Mouse (Mus musculus) intestine, postnatal 0 days (tissue): Measurements from ENCODE around the gene Epha4. TPM values are rescaled to one million over a fixed set of nuclear protein-coding genes. Genes with fewer than 3 reads are reported as not detected.

Experiments
- ATAC-seq: fragments of 200-750 bp; cut with Nextera tagmentation; 2 replicates; pipeline ENCODE4 v1.8.0; 2017; ENCODE audit warnings: mild to moderate bottlenecking, moderate TSS enrichment, moderate library complexity
- H3K27ac ChIP-seq: fragments of 300-500 bp; sonication (generic); 2 replicates; pipeline ENCODE4 v1.5.1; 2014; ENCODE audit warnings: mild to moderate bottlenecking, low read depth, low read length, moderate library complexity
- H3K27me3 ChIP-seq: fragments of 300-500 bp; sonication (generic); replicated peaks from 2 replicates; pipeline ENCODE4 v1.6.1; 2014; ENCODE audit warnings: low read length, mixed read lengths; ENCODE audit not compliant: control insufficient read depth, insufficient read depth
- H3K36me3 ChIP-seq: fragments of 300-500 bp; sonication (generic); 2 replicates; pipeline ENCODE4 v1.6.1; 2014; ENCODE audit warnings: mild to moderate bottlenecking, moderate library complexity; ENCODE audit not compliant: control insufficient read depth, insufficient read depth
- H3K4me1 ChIP-seq: fragments of 300-500 bp; sonication (generic); replicated peaks from 2 replicates; pipeline ENCODE4 v1.6.1; 2014; ENCODE audit warnings: antibody characterized with exemption, low read length, mixed read lengths; ENCODE audit not compliant: control insufficient read depth, insufficient read depth
- H3K4me2 ChIP-seq: fragments of 300-500 bp; sonication (generic); replicated peaks from 2 replicates; pipeline ENCODE4 v1.6.1; 2014; ENCODE audit warnings: low read depth, mild to moderate bottlenecking, moderate library complexity
- H3K4me3 ChIP-seq: fragments of 300-500 bp; sonication (generic); 2 replicates; pipeline ENCODE4 v1.5.1; 2014; ENCODE audit warnings: low read depth, low read length
- H3K9ac ChIP-seq: fragments of 300-500 bp; sonication (generic); 2 replicates; pipeline ENCODE4 v1.6.1; 2014; ENCODE audit warnings: mild to moderate bottlenecking, low read depth, low read length
- H3K9me3 ChIP-seq: fragments of 300-500 bp; sonication (generic); 2 replicates; pipeline ENCODE4 v1.6.1; 2016; ENCODE audit warnings: mixed run types; ENCODE audit not compliant: control insufficient read depth
- CTCF ChIP-seq: sonication (generic); IDR thresholded peaks from 2 replicates; pipeline ENCODE4 v1.5.1; 2016; ENCODE audit warnings: low read depth, mild to moderate bottlenecking, control low read depth, antibody characterized with exemption, moderate library complexity
- WGBS: fragments of 180-500 bp; shearing (Covaris S2); extraction: QIAGEN DNeasy Blood & Tissue Kit; methylation state at CpG from one replicate; pipeline ENCODE4 v1.1.7; 2014; 5-methylcytosine and 5-hydroxymethylcytosine counted together
- polyA plus RNA-seq: library from polyadenylated mRNA; unstranded; fragments of >200 nt; fragmentation: Nextera tagmentation; extraction: Ambion mirVana; gene quantifications from 2 replicates; pipeline ENCODE4 v1.2.1, GENCODE M21; 2015

Gene Epha4
- 1.5 and 2.1 TPM in 2 replicates for polyA plus RNA-seq

GRCm38 (mm10) chr1:77514963-77515650 is at the start of gene Epha4:
Epha4 (minus strand) TSS chr1:77515088.
- H3K4me3 ChIP-seq: peak within 1 kb of the TSS; percentile 69
- H3K27me3 ChIP-seq: peaks cover 3% of the 10 kb centered on the region; the same call in 1 of the 2 replicates
- H3K9me3 ChIP-seq: no peaks in the 10 kb centered on the region
- peak within 1 kb of the TSS; percentile 37; the same call in 1 of the 2 replicates for H3K9ac ChIP-seq
- peak within 1 kb of the TSS; percentile 96 for H3K4me2 ChIP-seq
- WGBS: under 1% methylated on average over 40 of the region's 40 CpGs
- no peak within 1 kb of the TSS; the same call in 1 of the 2 replicates for H3K27ac ChIP-seq
- H3K4me1 ChIP-seq: 0 out of 2 replicates have a peak, but pooled peaks cover 6% of the 10 kb centered on the region
- no peaks in the 10 kb centered on the region for H3K36me3 ChIP-seq
- ATAC-seq: peak; percentile 93
- no peak for TF ChIP-seq CTCF

GRCm38 (mm10) chr1:77556199-77556598 is 41.3 kb upstream of the Epha4 start:
- ATAC-seq: no peak
- TF ChIP-seq CTCF: no peak
- no peak overlapping the region for H3K4me3 ChIP-seq
- H3K36me3 ChIP-seq: no peaks in the 10 kb centered on the region
- WGBS: 90% methylated on average over 3 of the region's 3 CpGs
- H3K9me3 ChIP-seq: no peaks in the 10 kb centered on the region
- no peak overlapping the region for H3K4me2 ChIP-seq
- H3K27me3 ChIP-seq: no peaks in the 10 kb centered on the region
- no peaks in the 10 kb centered on the region for H3K4me1 ChIP-seq
- no peak overlapping the region for H3K9ac ChIP-seq
- H3K27ac ChIP-seq: no peak overlapping the region

GRCm38 (mm10) chr1:77551927-77552326 is 37.0 kb upstream of the Epha4 start:
- Histone ChIP-seq H3K36me3 (no peaks in the 10 kb centered on the region), H3K27ac (no peak overlapping the region), H3K4me2 (no peak overlapping the region), H3K27me3 (no peaks in the 10 kb centered on the region), H3K9ac (no peak overlapping the region), H3K4me1 (no peaks in the 10 kb centered on the region), H3K4me3 (no peak overlapping the region), H3K9me3 (no peaks in the 10 kb centered on the region)
- ATAC-seq: no peak
- no peak for TF ChIP-seq CTCF
- 98% methylated on average over 7 of the region's 7 CpGs for WGBS

- H3K4me1 ChIP-seq: no peaks in the 10 kb centered on the region
- no peak for ATAC-seq
Measured at GRCm38 (mm10) chr1:77545722-77546121, 30.8 kb upstream of the Epha4 start.

GRCm38 (mm10) chr1:77545035-77545434 is 30.1 kb upstream of the Epha4 start:
- H3K4me1 ChIP-seq: no peaks in the 10 kb centered on the region
- H3K27ac ChIP-seq: no peak overlapping the region
- H3K36me3 ChIP-seq: no peaks in the 10 kb centered on the region
- no peak overlapping the region for H3K9ac ChIP-seq
- H3K27me3 ChIP-seq: no peaks in the 10 kb centered on the region
- H3K9me3 ChIP-seq: no peaks in the 10 kb centered on the region
- H3K4me2 ChIP-seq: no peak overlapping the region
- no peak for TF ChIP-seq CTCF
- 92% methylated on average over 1 of the region's 1 CpGs for WGBS
- H3K4me3 ChIP-seq: no peak overlapping the region
- ATAC-seq: no peak

More at GRCm38 (mm10) chr1:77545722-77546121, 30.8 kb upstream of the Epha4 start:
- Histone ChIP-seq H3K9me3 (no peaks in the 10 kb centered on the region), H3K4me3 (no peak overlapping the region), H3K27me3 (no peaks in the 10 kb centered on the region), H3K27ac (no peak overlapping the region), H3K4me2 (no peak overlapping the region), H3K9ac (no peak overlapping the region), H3K36me3 (no peaks in the 10 kb centered on the region)
- no peak for TF ChIP-seq CTCF
- WGBS: 81% methylated on average over 6 of the region's 6 CpGs

- Histone ChIP-seq H3K27ac (no peak overlapping the region), H3K27me3 (no peaks in the 10 kb centered on the region), H3K4me3 (no peak overlapping the region), H3K4me2 (no peak overlapping the region), H3K9ac (no peak overlapping the region), H3K36me3 (no peaks in the 10 kb centered on the region), H3K9me3 (no peaks in the 10 kb centered on the region), H3K4me1 (no peaks in the 10 kb centered on the region)
- ATAC-seq: no peak
- TF ChIP-seq CTCF: no peak
- 40% methylated on average over 3 of the region's 3 CpGs for WGBS
Measured at GRCm38 (mm10) chr1:77544279-77544678, 29.4 kb upstream of the Epha4 start.
